Mouse (Mus musculus): ENCODE measurements around the gene Ptpn18. TPM values are rescaled to one million over a fixed set of nuclear protein-coding genes. Genes with fewer than 3 reads are reported as not detected.
"Not testable (repeated sequence)": the region's sequence is repeated elsewhere in the genome, so short reads cannot be mapped to it uniquely, and the experiment has no call there.

Ptpn18 gene
- 1 to 10 TPM; 7.2 to 7.5 TPM for total RNA-seq (2021)
- long read RNA-seq, experiment 1, partial matches to known transcripts: 1 of 7 reads
- long read RNA-seq, experiment 1, other reads (novel, unspliced or antisense): 6 of 7 reads
- long read RNA-seq, experiment 2, partial matches to known transcripts: 8 of 9 reads
- long read RNA-seq, experiment 2, other reads (novel, unspliced or antisense): 0 of 9 reads

- intact Hi-C loops (cut with DNase I): loop anchor here (5.0 kb wide), 1 partner anchor 143 kb away; no protein-coding TSS in a partner anchor
Measured at GRCm38 (mm10) chr1:34459284-34460060, at the start of gene Ptpn18. TSS of gene Ptpn18 (plus strand) at chr1:34459762.

GRCm38 (mm10) chr1:34428466-34428865 lies 31.1 kb upstream of the Ptpn18 start:
- intact Hi-C loops (cut with DNase I): no loop called here
- DNase-seq: no peak

More at GRCm38 (mm10) chr1:34459284-34460060, at the start of gene Ptpn18:
- DNase-seq: peak; percentile 92 to 93

- no peak for DNase-seq
- intact Hi-C loops (cut with DNase I): no loop called here
Measured at GRCm38 (mm10) chr1:34429281-34429680, 30.3 kb upstream of the Ptpn18 start.

GRCm38 (mm10) chr1:34430981-34431380 lies 28.6 kb upstream of the Ptpn18 start:
- intact Hi-C loops (cut with DNase I): no loop called here
- no peak for DNase-seq

GRCm38 (mm10) chr1:34431431-34431830 lies 28.1 kb upstream of the Ptpn18 start:
- intact Hi-C loops (cut with DNase I): no loop called here

GRCm38 (mm10) chr1:34432411-34432775 lies 27.2 kb upstream of the Ptpn18 start:
- peak; percentile 26 to 51 for DNase-seq
- intact Hi-C loops (cut with DNase I): no loop called here

More at GRCm38 (mm10) chr1:34431431-34431830, 28.1 kb upstream of the Ptpn18 start:
- DNase-seq: no peak

- DNase-seq: peak; percentile 31 to 39
- intact Hi-C loops (cut with DNase I): no loop called here
Measured at GRCm38 (mm10) chr1:34432776-34433481, 26.6 kb upstream of the Ptpn18 start.

- intact Hi-C loops (cut with DNase I): no loop called here
- peak; percentile 19 to 21 for DNase-seq
Measured at GRCm38 (mm10) chr1:34433891-34434521, 25.6 kb upstream of the Ptpn18 start.

GRCm38 (mm10) chr1:34434660-34435160 lies 24.9 kb upstream of the Ptpn18 start:
- peak; percentile 85 to 88 for DNase-seq
- intact Hi-C loops (cut with DNase I): no loop called here

- intact Hi-C loops (cut with DNase I): no loop called here
- DNase-seq: no peak
Measured at GRCm38 (mm10) chr1:34435371-34436120, 24.0 kb upstream of the Ptpn18 start.

GRCm38 (mm10) chr1:34436374-34436773 lies 23.2 kb upstream of the Ptpn18 start:
- intact Hi-C loops (cut with DNase I): no loop called here
- DNase-seq: no peak

- DNase-seq; intact Hi-C loops (cut with DNase I): not testable (repeated sequence)
Measured at GRCm38 (mm10) chr1:34437366-34437765, 22.2 kb upstream of the Ptpn18 start.

GRCm38 (mm10) chr1:34438381-34439051 lies 21.0 kb upstream of the Ptpn18 start:
- intact Hi-C loops (cut with DNase I): no loop called here
- DNase-seq: no peak

GRCm38 (mm10) chr1:34439215-34439960 lies 20.2 kb upstream of the Ptpn18 start, which contains the start of the genes Ccdc115 and Imp4:
TSS of gene Ccdc115 (minus strand) at chr1:34439672.
TSS of gene Imp4 (plus strand) at chr1:34439851.
- DNase-seq: peak; percentile 92 to 94
- intact Hi-C loops (cut with DNase I): no loop called here

- intact Hi-C loops (cut with DNase I): loop anchor here (5.0 kb wide), 1 partner anchor 162 kb away; no protein-coding TSS in a partner anchor
- no peak for DNase-seq
Measured at GRCm38 (mm10) chr1:34439961-34440630, 19.5 kb upstream of the Ptpn18 start.

- no peak for DNase-seq
- intact Hi-C loops (cut with DNase I): loop anchor here (5.0 kb wide), 1 partner anchor 159 kb away; no protein-coding TSS in a partner anchor
Measured at GRCm38 (mm10) chr1:34443124-34443523, 16.4 kb upstream of the Ptpn18 start.

- intact Hi-C loops (cut with DNase I): loop anchor here (5.0 kb wide), 1 partner anchor 144 kb away; no protein-coding TSS in a partner anchor
- DNase-seq: no peak
Measured at GRCm38 (mm10) chr1:34458431-34458830, 1.1 kb upstream of the Ptpn18 start.

GRCm38 (mm10) chr1:34460061-34460441 lies 489 bp downstream of the Ptpn18 start:
- intact Hi-C loops (cut with DNase I): no loop called here
- DNase-seq: no peak
